Mouse (Mus musculus): ENCODE measurements at regions not wholly inside any gene's neighbourhood (a gene's known extent, or its start where the extent isn't known, plus 50 kb on each side); places are given as distances from the start of the nearest gene placed in this dataset.

DNA sequence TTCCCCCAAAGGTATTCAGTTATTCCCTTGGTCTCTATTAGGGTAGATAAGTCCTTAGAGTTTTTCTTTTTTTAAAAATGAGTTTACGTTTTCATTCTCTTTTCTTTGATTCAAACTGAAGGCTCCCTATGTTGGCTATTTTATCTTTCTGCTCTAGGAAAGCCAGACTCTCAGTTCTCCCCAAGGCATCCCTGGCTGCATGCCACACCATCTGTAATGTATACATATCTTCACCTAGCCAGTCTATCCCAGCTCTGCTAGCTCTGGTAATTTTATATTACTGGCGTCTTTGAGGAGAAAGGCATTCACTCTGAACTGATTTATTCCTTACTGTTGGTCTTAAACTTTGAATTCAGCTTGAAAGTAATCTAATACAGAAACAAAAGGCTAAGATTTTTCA lies 65.2 kb upstream of the Cabcoco1 start:
- ATAC-seq (replicated peaks; ENCODE audit: low FRiP score, low TSS enrichment, poor library complexity, severe bottlenecking) = no peak

GRCm38 (mm10) chr10:68611906-68612305 lies 70.2 kb upstream of the Cabcoco1 start:
- no peak for ATAC-seq (replicated peaks; ENCODE audit: low FRiP score, low TSS enrichment, poor library complexity, severe bottlenecking)

DNA sequence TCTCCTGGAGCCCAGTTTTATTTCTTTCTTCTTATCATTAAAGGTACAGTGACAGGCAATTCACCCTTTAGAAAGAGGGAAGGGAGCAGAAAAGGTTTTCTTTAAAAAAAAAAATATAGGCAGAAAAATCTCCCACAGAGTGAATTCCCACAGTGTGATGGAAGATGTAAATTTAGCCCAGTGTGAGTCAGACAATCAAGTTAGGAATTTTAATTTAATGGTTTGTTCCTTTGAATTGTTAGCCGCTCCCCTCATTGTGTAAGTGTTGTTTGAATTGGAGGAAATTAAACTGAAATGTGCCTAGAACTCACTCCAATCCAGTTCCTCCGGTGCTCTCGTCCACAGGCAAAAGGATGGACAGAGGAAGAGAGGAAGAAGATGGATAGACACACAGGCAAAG lies 71.0 kb upstream of the Cabcoco1 start:
- no peak for ATAC-seq (replicated peaks; ENCODE audit: low FRiP score, low TSS enrichment, poor library complexity, severe bottlenecking)

GRCm38 (mm10) chr10:68623786-68624185 lies 82.1 kb upstream of the Cabcoco1 start:
- ATAC-seq (replicated peaks; ENCODE audit: low FRiP score, low TSS enrichment, poor library complexity, severe bottlenecking) = no peak

DNA sequence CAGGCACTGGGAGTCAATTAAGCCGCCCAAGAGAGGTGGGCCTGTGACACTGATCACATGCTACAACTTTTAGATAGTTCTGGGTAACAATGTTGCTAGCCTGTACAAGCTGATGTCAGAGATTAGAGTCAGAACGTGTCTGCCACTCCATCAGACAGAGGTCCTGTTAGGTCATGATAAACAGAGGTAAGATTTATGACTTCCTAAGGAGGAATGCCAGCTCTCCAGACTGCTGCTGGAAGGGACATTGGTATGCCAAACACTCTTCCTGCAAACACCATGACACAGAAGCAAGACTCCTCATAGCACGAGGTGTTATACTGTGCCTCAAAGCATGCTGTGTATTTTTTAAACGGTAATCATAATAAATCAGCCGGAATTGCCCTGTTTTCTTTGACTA lies 83.6 kb upstream of the Cabcoco1 start:
- no peak for ATAC-seq (replicated peaks; ENCODE audit: low FRiP score, low TSS enrichment, poor library complexity, severe bottlenecking)

DNA sequence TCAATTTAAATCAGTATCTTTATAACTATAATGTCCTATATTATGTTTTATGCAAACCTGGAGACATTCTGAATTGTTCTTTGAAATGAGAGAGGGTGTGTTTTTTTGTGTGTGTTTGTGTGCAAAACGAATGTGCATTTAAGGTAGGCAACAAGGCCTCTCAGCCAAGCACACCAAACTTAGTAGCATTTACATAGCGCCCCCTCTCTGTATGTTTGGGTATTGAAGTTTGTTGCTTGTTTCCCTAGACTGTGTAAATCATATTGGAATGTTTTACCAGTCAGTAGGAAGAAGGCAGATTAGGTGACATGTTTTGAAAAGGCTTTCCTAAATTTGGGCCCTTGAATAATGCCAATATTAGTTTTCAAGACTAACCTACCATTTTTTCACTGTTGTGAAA lies 84.1 kb upstream of the Cabcoco1 start:
- ATAC-seq (replicated peaks; ENCODE audit: low FRiP score, low TSS enrichment, poor library complexity, severe bottlenecking) = no peak

DNA sequence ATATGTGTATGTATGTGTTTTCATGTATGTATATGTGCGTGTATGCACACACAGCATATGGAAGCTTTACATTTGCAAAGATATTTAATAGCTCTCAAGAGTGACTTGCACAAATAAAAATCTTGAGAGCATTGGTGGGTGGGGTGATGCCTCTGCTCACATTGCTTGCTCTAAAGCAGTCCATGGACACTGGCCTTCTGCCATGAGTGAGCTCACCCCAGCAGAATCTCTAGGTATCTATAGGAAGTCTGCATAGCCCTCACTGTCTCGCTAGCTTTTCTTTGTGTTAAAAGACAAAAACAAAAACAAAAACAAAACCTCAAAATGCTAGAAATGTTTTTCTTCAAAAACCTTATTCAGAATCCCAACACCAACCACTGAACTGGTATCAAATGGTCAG lies 87.8 kb upstream of the Cabcoco1 start:
- ATAC-seq (replicated peaks; ENCODE audit: low FRiP score, low TSS enrichment, poor library complexity, severe bottlenecking) = no peak

DNA sequence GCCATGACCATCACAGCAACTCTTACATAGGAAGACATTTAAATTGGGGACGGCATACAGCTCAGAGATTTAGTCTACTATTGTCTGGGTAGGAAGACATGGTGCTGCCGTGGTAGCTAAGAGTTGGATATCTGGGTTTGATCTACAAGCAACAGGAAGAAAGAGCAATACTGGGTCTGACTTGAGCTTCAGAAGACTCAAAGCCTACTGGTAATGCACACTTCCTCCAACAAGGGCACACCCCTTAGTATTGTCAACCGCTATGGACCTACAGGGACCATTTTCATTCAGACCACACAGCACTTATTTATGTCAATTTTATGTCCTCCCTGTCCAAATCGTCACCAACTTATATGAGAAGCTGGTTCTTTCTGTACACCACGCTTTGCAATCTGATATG lies 90.3 kb upstream of the Tmem26 start:
- no peak for ATAC-seq (replicated peaks; ENCODE audit: low FRiP score, low TSS enrichment, poor library complexity, severe bottlenecking)

DNA sequence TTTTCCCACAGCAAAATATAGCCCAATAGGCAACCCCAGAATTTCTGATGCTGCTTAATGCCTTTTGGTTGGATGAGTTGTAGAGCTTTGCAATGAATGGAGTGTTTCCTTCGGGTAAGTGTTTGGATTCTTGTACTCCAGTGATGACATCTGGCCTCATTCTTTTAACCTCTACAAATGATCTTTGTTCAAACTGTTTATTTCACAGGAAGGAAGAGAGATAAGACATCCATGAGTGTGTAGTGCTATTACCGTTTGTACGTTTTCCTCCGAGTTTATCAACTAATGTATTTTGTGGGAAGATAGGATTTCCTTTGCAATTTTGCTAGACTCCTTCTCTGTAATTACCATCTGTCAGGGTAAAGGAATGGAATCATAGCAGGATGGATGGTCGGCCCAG lies 70.7 kb upstream of the Tmem26 start:
- no peak for ATAC-seq (replicated peaks; ENCODE audit: low FRiP score, low TSS enrichment, poor library complexity, severe bottlenecking)

- no peak for ATAC-seq (replicated peaks; ENCODE audit: low FRiP score, low TSS enrichment, poor library complexity, severe bottlenecking)
Measured at GRCm38 (mm10) chr10:68655491-68655890, 68.0 kb upstream of the Tmem26 start.

DNA sequence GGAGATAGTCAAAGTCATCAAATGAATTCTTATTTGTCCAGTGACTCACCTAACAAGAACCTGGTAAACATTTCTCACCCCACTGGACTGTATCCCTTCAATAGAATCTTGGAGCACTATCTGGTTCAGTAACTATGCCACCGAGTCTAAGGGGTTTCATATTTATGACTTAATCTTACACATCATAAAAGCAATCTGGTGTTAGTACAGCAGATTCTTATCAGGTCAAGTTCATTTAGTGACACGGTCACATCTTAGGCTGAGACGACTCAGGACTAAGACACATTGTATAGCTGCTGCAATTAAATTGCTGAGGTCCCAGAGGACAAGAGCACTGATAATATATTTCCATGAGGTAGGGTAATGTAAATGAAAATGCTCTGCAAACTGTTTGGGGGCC lies 57.4 kb upstream of the Tmem26 start:
- no peak for ATAC-seq (replicated peaks; ENCODE audit: low FRiP score, low TSS enrichment, poor library complexity, severe bottlenecking)

GRCm38 (mm10) chr10:68669330-68669729 lies 54.1 kb upstream of the Tmem26 start:
- no peak for ATAC-seq (replicated peaks; ENCODE audit: low FRiP score, low TSS enrichment, poor library complexity, severe bottlenecking)

DNA sequence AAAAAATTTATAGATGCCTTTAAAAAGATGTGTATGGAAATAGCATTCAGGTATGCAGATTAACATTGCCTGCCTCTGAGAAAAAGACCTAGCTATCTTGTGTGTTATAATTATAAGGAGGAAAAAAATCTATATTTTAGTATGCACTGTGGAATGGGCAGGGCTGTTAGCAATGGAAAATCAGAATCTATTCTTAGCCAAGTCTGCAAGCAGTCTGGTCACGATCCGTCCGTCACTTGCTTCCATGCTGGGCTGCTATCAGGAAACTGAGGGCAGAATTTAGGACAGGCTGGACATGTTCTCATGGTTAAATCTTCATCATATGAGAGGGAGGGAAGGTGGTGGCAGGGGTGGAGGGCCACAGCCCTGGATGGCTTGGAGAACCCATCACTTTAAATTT lies 53.5 kb upstream of the Tmem26 start:
- ATAC-seq (replicated peaks; ENCODE audit: low FRiP score, low TSS enrichment, poor library complexity, severe bottlenecking) = no peak

DNA sequence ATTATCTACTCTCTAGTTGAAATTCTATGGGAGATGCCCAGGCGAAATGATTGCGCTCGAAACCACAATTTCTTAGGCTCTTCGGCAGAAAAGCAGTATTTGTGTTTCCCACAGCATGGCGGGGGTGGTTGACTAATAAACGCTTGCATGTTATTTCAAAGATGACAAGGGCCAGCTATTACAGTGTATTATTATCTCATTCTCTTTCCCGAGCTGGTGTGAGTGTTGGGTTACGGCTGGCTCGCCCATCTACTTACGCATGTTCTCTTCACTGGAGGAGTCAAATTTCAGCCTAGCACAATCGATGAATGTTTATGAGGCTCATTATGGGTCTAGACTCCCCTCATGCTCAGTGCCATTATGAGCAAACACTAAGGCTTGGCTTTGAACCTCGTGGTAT lies 51.2 kb upstream of the Tmem26 start:
- no peak for ATAC-seq (replicated peaks; ENCODE audit: low FRiP score, low TSS enrichment, poor library complexity, severe bottlenecking)

GRCm38 (mm10) chr10:68673102-68673872 lies 50.2 kb upstream of the Tmem26 start:
- peak; percentile 26; the same call in 1 of the 2 replicates for ATAC-seq (replicated peaks; ENCODE audit: low FRiP score, low TSS enrichment, poor library complexity, severe bottlenecking)

Measured in megakaryocyte-erythroid progenitor cell, adult 5-6 weeks (primary cell).